Mouse (Mus musculus) kidney, adult 8-10 months (tissue): ENCODE measurements around the gene St5.

Experiments used
- DNase-seq, 2 experiments: peaks; one replicate each; pipeline ENCODE4 v3.0.0; 2022

St5 gene

DNA sequence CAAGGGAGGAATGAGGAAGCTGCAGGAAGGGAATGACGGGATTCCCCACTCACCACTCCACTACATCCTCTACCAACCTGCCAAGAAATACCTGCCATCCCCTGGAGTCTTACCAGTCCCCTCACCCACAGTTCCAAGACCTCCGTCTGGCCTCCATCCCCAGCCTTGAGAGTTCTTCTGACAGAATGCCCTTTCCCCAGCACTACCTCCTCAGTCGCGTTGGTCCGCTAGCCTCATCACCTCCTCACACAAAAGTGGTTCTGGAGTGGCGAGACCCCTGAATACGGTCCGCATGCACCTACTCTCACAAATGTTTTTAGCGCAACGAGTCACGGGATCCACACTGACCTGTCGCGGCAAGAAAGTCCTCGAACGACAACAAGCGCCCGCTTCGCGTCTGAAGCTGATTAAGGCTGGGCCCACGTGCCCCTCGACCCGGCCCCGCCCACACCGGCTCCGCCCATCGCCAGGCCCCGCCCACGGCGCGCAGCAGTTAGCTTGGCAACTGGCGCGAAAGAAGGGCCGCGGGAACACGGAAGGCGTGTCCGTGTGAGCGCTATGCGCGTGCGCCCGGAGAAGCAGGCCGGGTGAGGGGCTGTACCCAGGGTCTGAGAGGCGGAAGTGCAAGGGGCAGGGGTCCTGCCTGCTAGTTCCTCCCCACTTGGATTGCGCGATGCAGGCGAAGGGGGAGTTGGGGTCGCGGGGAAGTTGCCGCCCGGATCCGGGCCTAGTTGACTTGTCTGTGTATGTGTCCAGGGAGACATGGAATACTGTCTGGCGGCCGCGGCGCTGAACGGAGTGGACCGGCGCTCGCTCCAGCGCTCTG, at the start of gene St5, which contains the start of gene Akip1:
St5 (minus strand) TSS at position 416 of the 826 bp plus-strand sequence.
Akip1 (plus strand) TSS at position 501 of the 826 bp plus-strand sequence.
- peak; percentile 95 to 96 for DNase-seq

DNA sequence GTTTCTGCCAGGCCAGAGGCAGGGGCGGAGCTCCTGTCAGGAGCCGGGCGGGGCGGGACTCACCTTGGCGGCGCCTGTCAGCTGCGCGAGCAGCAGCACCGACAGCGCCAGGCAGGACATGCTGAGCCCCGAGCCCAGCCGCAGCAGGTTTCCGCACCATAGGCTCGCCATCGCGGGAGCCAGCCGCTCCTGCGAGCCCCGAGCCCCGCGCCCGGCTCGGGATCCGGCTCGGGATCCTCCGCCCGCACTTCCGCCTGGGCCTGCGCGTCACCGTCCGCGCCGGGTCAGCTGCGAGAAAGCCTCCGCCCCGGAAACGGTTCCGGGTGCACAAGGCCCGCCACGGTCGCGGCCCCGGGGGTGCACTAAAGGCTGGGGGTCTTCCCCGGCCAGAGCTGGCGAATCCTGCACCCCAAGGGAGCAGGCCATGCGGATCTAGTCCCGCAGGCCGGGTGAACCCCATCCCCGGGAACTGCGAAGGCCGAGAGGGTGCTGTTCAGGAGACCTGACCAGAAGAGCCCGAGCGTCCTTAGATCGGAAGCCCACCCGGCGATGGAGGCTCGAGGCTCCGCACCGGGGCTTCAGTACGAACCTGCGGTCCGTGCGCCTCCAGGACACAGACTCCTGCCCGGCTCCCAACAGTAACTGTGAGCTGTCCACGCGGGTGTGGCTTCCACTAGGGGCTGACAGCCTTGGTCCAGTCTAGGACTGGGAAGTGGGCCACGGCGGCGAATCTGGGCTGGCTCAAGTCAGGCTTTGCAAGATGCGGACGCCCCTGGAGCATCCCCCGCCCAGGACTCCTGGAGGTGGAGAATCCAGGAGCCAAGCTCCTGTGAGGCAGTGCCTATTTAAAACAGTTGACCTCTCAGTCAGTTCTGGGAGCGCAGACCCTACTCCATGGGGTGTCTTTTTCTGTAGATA, 48.9 kb upstream of the St5 start, which contains the start of gene Tmem9b:
Tmem9b (minus strand) TSS at position 868 of the 918 bp plus-strand sequence.
- DNase-seq = peak; percentile 67 to 81

DNA sequence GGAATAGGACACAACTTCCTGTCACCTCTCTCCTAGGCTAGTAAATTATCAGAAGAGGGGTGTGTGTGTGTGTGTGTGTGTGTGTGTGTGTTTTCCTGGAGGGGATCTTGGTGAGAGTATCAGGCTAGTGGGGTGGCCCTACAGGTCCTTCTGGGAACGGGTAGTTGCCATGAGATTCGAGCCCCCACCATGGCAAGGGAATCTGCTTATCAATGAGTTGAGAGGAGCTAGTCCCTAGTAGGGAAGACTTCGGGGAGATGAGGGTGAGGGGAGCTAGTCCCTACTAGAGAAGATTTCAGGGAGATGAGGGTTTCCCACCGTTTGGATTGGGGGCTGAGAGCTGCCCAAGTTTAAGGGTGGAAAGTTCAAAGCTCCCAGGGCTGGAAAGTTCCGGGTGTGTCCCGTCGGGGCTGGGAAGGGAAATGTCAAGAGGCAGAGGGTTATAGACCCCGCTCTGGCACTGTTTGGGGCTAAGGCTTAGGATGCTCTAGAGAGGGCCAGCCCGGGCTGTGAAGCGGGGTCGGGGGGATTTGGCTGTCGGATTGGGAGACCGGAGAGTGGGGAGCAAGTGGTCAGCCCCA, 48.1 kb upstream of the St5 start:
- no peak for DNase-seq

DNA sequence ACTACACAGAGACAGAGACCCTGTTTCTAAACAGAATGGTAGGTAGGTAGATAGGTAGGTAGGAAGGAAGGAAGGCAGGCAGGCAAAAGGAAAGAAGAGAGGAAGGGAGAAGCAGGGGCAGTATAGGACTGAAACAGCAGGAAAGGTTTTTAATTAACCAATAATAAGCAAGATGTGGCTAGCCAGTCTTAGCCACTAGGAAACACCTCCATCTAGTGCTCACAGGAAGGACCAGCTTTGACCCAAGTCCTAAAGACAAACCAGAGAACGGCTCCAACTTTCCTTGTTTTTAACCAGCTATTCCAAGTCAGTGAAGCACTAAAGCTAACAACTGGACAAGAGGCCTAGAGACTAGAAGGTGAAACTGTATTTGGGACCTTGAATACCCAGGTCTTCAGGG, 44.3 kb upstream of the St5 start:
- DNase-seq = no peak

DNA sequence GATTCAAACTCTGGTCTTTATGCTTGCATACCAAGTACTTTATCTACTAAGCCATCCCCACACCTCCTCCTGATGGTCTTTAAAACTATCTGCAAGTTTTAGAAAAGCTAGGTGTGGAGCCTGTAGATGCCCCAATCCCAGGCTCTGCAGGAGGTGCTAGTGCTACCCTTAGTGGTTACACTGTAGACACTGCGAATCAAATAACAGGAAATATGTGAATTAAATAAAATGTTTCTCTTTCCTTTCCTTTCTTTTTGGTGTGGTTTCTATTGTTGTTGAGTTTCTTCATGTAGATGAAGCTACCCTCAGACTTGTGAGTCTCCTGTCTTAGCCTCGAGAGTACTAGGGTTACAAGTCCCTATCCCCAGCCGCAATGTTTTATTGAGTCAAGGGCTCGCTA, 38.3 kb upstream of the St5 start:
- DNase-seq = no peak

DNA sequence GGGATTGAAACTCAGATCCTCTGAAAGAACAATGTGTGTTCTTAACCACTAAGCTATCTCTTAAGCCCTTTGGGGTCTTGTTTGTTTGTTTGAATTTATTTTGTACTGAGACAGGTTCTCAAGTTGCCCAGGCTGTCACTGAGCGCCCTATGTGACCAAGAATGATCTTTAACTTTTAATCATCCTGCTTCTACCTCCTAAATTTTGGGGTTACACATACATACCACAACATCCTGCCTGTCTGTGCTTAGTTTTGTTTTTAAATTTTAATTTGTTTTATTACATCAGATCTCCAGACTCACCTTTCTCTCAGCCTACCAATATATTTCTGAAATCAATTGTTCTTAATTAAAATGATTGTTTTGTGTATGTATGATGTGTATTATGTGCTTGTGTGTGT, 37.7 kb upstream of the St5 start:
- DNase-seq = no peak

DNA sequence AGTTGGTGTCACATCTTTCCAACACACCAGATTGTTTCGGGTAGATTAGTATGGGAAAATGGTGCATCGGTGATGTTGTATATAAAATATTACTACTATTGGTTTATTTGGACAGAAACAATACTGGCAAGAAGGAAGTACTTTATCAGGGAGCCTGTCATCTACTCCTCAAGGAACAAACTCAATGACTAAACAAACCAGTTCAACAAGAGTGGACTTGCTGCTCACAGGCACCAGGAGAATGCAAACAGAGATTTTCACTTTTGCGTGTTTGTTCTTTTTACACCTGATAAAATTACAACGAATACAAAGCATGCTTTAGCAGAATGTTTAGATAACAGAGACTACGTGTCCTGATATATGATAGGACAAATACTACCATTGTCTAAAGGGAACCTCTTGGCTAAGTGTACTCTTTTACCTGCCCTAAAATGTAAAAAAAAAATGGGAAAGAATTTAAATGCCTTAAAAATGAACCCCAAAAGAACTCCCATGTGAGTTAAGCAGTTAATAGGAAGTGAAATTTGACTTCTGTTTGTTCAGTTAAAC, 36.5 kb upstream of the St5 start:
- DNase-seq = no peak

DNA sequence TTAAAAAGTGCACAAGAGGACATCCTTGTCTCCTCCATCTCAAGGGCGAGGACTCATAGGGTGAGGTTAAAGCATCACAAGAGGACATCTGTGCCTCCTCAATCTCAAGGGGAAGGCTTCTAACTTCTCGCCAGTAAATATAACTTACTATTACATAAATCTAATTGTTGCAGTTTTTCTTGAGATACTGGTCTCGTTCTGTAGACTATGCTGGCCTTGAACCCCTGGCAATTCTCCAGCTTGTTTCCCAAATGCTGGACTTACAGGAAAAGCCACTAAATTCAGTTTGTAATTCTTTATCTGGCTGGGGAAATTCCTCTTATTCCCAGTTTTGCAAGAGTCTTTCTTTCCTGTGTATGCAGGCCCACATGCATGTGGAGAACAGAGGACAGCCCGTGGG, 31.4 kb upstream of the St5 start:
- peak in 1 of 2 experiments; percentile 37 for DNase-seq

DNA sequence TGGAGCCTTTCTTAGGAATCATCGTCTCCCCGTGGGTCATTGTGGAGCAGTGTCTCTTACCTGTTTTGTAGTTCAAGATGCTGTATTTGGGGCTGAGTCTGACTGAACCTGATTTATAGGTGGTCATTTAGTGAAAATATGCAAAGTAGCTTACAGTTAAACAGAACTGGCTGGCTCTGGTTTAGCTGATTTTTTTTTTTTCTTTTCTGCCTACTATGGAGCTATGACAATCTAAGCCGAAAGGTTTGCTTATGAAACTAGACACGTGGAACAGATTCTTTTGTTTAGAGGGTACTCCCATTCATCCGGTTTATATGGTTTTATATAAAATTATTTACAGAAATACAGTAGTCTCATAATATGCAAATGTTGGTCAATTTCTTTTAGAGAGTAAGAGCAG, 28.2 kb upstream of the St5 start, which contains the start of gene Ascl3:
Ascl3 (minus strand) TSS at position 101 of the 400 bp plus-strand sequence.
- no peak for DNase-seq

DNA sequence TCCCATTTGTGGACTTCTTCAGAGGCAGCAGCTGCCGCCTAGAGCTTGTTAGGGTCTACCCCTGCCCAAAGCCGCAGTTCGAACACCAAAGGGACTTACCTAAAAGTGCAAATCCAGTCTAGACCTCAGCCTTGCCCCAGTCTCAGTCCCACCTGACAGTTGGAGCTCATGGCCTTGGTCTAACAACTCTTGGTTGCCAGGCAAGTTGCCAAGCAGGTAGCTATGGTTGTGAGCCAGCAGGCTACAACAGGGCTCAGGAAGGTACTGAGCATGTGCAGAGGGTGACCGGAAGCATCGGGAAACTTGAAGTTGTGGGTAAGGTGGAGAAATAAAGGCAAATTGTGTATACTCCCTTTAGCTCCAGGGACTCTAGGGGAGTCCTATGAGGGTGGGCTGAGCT, 20.3 kb upstream of the St5 start, which contains the start of gene BC051019:
BC051019 (minus strand) TSS at position 154 of the 400 bp plus-strand sequence.
- no peak for DNase-seq

DNA sequence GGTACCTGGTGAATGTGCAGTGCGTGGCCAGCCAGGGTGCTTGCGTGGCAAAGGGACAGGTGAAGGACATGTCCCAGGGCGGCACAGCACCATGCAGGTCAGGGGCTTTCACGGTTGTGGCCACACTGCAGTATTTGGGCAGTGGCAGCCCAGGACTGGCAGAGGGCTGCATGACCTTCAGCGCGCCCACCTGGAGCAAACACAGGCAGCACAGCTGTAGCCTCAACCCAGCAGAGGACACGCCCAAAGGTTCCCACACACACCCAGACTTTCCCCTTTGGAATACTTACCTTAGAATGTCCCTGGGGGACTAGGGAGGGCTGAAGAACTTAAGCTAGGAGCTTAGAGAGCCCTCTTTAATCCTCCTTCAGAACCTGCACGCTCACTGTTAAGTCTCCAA, 19.7 kb upstream of the St5 start:
- no peak for DNase-seq

DNA sequence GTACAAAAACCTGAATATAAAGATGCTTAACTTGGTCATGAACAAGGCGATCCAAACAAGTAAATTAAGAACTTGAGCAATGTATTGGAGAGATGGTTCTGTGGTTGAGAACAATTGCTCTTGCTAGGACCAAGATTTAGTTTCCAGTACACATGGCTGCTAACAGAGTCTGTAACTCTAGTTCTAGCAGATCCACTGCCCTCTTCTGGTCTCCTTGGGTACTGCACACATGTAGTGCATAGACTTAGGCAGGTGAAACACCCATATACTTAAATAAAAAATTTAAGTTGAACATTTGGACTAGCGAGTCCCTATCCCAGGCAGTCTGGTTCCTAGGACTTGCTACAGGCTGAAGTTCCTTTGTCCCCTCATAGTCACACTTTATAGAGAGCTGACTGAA, 19.2 kb upstream of the St5 start:
- DNase-seq = no peak

DNA sequence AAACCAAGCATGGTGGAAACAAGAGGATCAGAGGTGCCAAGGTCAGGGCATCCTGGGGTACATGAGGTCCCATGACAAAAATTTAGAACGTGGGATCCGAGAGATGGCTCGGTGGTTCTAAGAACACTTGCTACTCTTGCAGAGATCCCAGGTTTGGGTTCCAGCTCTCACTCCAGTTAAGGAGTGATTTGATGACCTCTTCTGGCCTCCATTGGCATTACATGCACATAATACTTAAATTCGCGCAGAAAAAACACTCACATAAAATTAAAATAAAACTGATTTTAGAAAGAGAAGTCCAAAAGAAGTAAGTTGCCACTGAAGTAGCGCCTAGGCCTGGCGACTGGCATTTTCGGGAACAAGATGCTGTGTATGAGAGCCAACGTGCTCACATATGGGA, 15.9 kb upstream of the St5 start:
- DNase-seq = no peak

DNA sequence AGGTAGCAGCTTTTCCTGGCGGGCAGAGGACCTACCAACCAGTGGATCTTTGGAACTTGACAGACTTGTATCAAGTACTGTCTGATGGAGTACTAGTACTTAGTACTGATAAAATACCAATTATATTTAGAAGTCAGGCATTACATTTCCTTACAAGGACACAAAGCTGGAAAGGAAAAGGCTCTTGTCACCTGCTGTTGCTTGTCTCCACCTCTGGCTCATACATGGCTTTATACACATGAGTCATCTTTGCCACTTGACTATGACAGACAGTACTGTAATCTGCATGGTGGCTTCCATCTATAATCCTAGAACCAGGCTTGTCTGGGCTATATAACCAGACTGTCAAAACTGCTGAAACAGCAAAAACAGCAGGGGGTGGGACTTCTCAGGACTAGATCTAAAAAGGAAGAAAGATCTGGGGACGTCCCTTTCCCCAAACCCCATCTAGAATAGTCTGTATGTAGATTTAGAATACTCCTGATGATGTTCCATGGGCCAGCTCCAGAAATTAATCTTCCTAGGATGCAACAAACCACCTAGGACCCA, 10.1 kb upstream of the St5 start:
- no peak for DNase-seq

DNA sequence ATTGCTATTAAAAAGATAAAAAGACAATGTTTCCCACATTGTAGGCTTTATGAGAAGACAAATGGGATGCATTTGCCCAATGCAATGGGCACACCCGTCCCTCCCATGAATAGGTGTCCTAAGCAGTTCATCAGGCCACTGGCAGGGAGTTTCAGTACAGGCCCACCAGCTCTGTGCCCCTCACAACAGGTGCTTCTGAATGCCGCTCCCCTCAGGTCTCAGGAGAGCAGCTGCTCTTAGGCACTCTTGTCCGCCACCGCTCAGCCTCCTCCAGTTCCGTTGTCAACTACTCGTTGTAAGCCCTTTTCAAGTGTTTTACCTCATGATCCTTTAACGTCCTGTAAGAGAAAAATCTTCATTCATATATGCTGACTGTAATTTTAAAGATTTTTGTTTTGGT, 8.8 kb upstream of the St5 start:
- no peak for DNase-seq

DNA sequence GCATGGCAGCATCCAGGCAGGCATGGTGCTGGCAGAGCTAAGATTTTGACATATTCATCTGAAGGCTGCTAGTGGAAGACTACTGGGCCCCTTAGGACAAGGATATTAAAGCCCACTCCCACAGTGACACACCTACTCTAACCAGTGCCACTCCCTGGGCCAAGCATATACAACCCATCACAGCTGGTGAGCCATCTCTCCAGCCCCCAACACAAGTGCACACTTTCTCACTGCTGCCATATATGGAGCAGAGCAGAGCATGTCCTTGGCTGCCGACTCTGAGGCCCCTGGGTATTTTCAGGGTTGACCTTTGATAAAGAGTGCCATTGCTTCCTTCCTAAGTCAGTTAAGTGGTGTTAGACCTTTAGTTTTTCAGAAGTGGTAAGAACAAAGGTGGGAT, 6.7 kb upstream of the St5 start:
- no peak for DNase-seq

DNA sequence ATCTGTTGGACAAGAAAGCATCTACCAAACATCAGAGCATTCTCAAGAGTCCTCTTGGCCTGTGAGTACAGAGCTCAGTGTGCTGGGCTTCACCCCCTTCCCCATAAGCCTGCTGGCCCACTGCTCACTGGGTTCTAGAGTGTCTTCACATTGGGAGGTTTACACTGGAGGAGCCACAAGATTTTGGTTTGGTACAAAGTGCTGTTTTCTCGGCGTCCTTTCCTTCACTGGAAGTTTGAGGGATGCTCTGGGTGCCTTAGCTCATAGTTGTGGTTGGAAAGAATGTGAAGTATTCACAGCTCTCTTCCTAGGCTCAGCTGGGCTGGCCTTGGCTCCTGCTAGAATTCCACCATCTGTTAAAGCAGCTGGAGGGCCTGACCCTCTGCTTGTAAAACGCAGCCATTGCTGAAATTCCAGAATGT, 5.6 kb upstream of the St5 start:
- DNase-seq = peak; percentile 26 to 47

DNA sequence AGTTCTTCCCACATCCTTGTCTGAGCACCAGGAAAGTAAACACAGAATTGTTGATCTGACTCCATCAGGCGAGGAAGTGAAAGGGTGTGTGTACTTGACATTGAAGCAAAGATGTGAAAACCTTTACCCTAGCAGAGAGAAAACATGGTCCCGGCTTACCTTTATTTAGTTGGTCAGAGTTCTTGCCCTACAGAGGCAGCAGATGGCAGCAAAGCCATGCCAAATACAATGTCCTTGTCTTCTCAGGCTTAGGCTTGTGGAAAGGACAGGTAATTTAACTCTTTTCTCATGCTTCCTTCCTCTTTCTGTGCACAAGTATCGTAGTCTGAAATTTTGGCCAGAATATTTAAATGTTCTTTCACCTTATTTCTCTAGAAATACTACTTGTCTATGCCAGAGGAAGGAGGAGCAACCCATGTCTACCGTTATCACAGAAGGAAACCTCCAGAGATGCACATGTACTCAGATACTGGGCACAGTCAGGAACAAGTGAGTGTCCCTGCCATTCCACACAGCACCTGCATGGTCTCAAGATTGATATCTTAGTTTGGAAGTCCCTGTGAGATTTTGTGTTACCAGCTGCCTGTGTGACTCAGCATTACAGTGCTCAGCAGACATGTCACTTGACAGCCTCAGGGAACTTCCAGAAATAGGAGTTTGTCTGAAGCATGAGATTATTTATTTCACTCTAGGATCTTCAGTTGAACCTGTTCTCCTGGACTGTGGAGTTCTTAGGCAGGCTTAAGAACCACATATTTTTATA, 3.8 kb upstream of the St5 start:
- DNase-seq = peak; percentile 42 to 69

DNA sequence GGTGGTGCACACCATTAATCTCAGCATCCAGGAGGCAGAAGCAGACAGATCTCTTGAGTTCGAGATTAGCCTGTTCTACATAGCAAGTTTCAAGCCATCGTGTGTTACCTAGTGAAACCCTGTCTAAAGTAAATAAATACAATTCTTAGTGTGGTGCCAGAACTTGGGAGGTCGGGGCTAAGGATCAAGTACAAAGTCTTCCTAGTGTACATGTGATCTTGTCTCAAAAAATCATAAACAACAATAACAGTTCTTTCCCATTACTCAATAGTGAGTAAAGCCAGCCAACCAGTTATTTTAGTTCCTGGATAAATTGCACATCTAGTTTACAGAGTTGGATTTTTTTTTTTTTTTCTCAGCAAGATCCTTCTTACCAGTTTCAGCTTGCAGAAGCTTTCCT, 1.1 kb upstream of the St5 start:
- no peak for DNase-seq

DNA sequence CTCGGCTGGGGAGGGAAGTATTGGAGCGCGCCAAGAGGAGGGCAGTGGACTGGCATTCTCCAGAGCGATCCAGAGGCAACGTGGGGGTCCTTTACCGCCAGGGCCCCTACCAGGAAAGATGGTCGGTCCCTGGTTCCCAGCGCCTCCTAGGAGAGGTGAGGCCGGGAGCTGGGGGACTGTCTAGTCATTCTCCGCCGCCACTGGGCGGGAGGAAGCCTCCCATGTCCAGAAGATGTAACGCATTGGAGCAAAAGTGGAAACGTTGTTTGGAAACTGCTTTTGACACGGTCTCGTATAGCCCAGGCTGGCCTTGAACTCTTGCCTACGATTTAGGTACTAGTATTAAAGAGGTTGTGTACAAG, 592 bp upstream of the St5 start:
- DNase-seq = no peak

DNA sequence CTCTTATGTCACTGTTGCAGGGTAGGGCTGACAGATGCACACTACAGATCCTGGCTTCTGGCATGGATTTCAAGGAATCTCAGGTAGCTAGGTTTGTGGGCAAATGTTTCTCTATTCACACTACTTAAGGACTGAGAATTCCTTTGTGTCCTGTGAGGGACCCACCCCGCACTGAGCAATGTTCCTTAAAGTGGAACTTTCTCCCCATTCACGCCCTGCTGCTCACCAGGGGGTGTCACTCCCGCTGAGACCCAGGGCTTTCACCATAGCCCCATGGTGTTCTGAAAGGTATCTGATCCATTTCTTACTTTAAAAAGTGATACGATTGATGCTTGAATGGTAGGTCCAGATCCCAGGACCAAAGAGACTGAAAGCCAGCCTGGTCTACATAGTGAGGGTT, 684 bp downstream of the St5 start:
- no peak for DNase-seq

DNA sequence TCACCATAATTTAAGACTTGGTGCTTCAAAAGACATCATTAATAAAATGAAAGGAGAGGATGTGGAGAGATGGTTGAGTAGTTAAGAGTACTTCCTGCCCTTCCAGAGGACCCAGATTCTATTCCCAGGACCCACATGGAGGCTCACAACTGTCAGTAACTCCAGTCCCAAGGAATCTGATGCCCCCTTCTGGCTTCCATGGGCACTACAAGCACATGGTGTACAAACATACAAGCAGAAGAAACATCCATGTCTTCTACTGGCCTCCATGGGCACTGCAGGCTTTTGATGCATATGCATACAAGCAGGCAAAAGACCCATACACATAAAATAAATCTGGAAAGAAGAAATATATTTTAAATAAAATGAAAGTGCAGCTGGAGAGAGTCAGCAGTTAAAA, 3.2 kb downstream of the St5 start:
- DNase-seq = no peak
